Mouse (Mus musculus): ENCODE data around the gene Pgpep1l.
A peak's percentile ranks its signal among the peaks of the same experiment; 100 is the strongest.

The Pgpep1l gene

DNA sequence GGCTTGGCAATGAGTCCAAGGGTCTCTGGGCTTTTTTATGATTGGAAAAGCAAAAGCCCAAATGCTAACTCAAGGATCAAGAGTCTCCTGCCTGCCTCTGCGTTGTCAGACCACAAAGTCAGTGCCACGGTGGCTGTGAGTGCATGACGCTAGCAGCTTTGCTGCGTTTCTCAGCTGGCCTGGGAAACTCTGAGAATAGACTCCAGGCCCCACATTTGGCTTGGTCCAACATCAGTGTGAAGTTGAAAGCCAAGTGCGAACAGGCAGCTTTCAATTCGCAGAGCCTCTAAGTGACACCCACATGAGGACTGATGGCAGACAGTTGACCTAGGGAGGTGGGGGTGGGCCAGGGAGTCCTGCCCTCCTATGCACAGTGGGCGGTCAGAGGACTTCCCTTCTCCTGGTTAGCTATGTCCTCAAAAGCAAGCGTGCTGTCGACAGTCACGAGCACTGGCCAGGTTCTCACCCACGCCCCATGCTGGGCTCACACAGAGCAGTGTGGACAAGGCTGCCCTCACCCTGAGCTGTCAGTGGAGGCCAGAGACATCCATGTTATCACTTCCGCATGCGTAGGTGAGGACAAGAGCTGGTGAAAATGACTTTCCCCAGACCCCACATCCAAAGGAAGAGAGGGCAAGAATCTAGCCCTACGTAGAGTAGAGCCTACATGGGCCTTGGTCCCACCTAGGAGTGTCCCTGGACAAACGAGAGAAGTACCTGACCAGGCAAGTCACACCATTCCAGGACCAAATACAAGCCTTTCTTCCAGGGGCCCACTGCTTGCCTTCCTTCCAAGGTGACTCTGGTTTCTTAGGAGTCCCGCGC, 5.5 kb downstream of the Pgpep1l start:
- no peak for DNase-seq

DNA sequence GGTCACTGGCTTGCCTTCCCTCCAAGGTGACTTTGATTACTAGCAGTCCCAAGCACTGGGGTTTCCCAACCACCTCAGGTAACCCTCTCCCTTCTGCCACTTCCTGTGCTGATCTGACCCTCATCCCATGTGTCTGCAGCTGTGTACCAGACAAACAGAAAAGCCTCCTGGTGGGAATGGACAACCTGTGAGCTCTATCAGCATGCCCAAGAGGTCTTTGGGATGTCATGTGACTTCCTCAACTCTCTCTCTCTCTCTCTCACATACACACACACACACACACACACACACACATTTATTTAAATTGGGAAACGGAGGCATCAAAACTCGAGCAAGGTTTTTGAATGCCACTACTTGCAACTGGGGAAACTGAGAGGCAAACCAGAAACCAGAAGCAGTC, 6.3 kb downstream of the Pgpep1l start:
- no peak for DNase-seq

GRCm38 (mm10) chr7:68250902-68251301, 13.1 kb downstream of the Pgpep1l start:
- DNase-seq: no peak

DNA sequence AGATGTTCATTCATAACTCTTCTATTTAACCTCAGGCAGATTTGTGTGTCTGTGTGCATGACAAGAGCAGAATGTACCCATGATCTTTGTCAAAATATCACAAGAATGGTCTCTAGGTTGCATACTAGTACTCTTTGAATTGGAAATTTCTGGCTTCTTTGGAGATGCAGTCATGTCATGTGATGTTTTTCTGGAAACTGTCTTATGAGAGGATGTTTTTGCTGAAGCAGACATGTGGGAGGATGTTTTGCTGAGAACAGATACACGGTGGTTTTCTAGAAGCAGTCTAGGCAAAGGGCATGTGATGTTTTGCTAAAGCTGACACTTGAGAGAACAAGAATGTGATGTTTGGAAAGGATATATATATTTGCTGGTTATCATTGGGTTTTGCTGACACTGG, 13.6 kb downstream of the Pgpep1l start:
- DNase-seq: no peak

GRCm38 (mm10) chr7:68246249-68246648, 17.8 kb downstream of the Pgpep1l start:
- no peak for DNase-seq

DNA sequence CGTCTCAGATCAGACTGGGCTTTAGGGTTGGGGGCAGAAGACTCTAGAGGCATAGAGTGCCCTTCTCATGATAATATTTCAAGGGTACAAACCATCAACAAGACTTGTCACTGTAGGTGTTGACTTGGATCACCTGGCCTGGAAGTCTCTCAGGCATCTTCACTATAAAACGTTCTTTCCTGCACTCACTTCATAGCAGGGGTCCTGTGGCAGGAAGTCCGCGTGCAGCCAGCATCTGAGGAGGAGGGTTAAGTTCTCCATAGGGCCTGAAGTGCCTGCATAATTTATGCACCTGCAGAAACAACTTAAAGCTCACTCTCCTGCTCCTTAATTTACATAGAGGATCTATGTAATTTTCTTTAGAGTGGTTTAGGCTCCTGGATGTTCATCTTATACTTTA, 18.4 kb downstream of the Pgpep1l start:
- DNase-seq: no peak

DNA sequence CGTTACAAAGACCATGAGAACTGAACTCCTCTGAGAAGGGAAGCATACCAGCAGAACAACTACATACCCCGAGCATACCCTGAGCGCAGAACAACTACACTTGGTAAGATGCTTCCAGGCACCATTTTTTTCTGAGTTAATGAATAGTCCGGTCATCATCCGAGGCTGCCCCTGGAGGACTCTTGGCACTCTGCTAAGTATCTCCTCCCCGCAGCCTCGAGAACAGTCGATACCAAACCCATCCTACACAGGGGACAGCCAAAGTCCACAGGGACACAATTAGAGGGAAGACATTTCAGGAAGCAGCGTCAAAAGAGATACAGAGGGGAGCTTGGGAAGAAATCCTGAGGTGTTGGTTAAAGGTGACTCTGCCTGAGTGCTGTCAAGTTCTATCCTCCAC, 22.8 kb downstream of the Pgpep1l start:
- DNase-seq: no peak

GRCm38 (mm10) chr7:68239220-68239827, 24.7 kb downstream of the Pgpep1l start:
- DNase-seq: no peak

DNA sequence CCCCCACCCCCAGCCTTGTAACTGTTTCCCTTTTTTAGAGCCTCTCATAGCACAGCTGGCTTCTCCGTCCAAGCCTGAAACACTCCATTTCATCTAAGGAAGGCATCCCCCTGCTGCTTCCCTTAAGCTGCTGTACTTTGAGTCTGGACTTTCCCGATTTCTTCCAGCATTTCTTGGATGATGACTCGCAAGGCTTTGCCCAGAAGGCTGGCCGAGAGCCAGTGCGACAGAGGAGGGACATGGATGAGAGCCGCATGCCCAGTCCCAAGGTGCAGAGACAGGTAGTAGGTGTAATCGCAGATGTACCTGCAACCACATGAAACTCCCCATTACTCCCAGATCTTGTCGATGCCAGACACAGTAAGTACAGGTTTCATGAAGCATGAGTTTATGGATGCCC, 27.2 kb downstream of the Pgpep1l start:
- DNase-seq: no peak

DNA sequence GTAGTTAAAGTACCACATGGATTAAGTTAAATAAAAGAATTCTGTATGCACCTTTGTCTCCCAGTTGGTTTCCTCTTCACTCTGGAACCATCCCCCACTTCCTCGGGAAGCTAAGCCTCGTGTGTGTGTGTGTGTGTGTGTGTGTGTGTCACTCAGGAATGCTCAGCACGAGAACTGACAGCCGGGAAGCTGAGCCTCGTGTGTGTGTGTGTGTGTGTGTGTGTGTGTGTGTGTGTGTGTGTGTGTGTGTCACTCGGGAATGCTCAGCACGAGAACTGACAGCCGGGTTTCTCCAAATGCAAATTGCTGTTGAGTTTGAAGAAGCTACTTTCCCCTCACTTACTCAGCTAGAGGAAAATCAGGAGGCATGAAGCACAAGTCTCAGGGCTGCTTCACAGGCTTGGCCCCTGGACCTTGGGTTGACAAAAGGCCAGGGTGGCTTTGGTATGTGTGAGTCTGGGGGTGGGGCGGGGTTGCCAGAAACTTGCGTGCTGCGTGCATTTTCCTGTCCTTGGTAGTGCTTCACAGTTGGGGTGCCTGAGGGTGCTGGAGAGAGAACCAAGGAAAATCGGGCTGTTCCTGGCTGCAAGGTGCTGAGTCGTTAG, 30.3 kb downstream of the Pgpep1l start:
- peak; percentile 72 for DNase-seq

DNA sequence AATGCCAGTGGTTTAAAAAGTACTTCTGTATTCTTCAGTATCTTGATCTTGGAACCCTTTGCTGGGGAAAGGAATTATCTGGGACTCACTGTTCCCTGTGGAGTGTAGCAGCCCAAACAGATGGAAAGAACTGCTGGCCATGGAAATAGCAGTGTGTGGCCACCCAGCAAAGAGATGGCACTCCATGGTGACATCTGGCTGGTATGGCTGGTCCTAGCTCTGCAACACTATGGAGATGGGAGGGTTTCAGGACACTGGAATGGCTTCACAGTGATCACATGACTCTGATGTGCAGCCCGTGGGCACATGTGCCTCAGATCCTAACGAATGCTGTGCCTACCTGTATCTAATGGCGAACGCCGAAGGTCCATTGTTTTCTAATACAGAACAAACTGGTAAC, 31.5 kb downstream of the Pgpep1l start:
- DNase-seq: no peak

- no peak for DNase-seq
Observed at GRCm38 (mm10) chr7:68230831-68231230, 33.2 kb downstream of the Pgpep1l start.

GRCm38 (mm10) chr7:68228491-68228890, 35.5 kb downstream of the Pgpep1l start:
- DNase-seq: no peak

- no peak for DNase-seq
Observed at GRCm38 (mm10) chr7:68227621-68228020, 36.4 kb downstream of the Pgpep1l start.

DNA sequence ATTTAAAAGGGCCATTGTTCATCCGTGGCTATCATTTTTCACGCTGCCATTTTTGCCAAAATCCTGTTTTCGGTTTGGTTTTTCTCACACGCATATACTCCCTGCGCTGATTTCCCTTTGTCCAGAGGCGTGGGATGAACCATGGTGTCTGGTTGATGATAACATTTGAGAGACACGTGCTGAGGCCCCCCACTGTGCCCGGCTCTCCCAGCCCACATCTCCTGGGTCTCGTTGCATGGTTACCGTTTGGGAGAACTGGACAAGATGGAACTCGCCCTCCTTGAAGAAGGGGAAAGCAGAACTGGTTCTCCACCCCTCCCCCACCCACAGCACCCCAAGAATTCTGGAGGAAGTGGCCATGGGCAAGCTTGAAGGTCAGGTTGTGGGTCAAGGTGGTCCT, 37.0 kb downstream of the Pgpep1l start:
- DNase-seq: no peak

DNA sequence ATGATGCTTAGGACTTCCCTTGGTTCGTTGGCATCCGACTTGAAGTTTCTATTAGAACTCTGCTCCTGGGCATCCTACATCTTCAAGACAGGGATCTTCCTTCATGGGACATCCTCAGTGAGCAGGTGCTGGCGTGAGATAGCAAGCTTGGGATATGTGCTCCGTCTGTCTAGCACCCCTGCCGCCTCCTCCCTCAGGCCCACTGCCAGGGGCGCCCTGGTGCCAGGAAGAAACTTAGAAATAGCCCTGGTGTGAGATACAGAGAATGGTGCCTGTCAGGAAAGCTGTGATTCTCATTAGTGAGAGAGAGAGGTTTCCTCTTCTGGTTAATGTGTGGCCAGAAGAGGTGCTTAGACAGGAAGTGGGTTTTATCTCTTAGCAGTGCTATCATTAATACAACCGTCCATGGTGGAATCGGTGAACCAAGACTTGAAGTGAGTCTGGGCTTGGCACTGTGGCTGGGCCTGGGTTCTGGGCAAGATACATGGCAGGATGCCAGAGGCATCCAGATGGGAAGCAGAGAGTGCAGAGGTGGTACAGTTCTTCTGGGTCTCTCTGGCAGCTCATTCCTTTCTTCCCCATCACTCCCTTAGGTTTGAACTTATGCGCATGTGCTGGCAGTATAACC, 38.5 kb downstream of the Pgpep1l start:
- DNase-seq: no peak

- DNase-seq: no peak
Observed at GRCm38 (mm10) chr7:68224006-68224405, 40.0 kb downstream of the Pgpep1l start.

DNA sequence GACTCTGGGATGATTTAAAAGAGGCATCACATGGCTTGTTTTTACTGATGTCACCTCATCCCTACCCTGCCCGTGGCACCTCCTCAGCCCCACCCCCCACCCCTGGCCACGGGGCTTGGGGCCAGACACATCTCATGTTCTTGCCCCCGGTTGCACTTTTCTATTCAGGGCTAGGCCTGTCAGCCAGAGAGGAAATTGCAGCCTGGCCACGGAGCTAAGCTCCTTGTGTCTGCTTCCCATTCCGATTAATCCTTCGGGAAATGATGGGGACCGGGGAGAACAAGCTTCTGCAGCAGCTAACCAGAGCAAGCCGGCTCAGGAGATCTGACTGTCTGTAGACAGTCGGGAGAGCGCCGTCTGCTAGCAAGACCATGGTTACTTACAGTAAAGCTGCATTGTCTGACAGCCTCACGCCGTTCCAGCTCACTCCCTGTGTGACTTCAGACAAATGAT, 40.7 kb downstream of the Pgpep1l start:
- peak; percentile 63 for DNase-seq

DNA sequence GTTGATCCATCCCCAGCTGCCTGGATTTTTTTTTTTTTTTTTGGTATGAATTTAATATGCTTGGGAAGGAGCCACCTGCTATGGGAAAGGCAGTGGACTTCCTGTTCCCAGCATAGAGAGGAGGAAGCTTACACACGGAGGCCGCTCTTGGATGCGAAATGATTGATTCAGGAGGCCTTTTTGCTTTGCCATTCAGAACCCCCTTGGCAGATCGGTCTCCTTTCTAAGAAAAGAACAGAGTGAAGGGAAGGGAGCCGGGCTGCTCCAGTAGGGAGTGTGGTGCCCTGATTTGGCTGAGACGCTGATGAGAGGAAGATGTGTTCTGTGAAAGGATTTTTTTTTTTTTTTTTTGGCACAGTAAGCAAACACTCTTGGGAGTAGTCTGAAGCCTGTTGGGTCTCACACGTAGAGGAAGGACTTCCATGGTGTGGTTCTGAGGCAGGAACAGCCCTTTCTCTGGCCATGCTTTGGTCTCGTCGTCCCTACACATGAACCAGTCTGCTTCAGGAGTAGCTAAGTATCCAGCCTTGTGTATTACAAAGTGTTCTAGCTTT, 42.3 kb downstream of the Pgpep1l start:
- no peak for DNase-seq

DNA sequence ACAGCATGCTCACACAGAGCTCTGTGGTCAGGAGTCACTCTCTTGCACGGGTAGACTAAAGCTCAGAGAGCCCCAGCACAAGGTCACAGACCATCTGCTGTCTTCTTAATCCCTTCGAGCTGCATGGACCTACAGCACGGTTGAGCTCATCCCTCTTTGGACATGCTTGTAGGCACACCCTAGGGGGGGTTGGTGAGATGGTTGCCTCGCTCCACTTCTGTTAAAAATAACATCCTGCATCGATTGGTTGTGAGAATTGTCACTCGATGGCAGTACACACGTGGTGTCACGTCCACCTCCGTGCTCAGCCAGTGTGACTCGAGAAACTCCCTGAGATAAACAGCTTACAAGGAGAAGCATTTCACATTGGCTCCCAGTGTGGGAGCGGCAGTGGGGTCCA, 45.2 kb downstream of the Pgpep1l start:
- peak; percentile 79 for DNase-seq

GRCm38 (mm10) chr7:68215522-68216070, 48.4 kb downstream of the Pgpep1l start:
- DNase-seq: no peak

GRCm38 (mm10) chr7:68213842-68214241, 50.2 kb downstream of the Pgpep1l start:
- no peak for DNase-seq

GRCm38 (mm10) chr7:68211883-68212282, 52.1 kb downstream of the Pgpep1l start:
- no peak for DNase-seq
